Mouse (Mus musculus) heart, embryonic 10.5 days (tissue): ENCODE measurements around the gene Arntl. TPM values are rescaled to one million over a fixed set of nuclear protein-coding genes. Genes with fewer than 3 reads are reported as not detected.

Experiments used
- DNase-seq: peaks from one replicate; pipeline ENCODE4 v3.0.0-alpha.2; 2017; ENCODE audit warnings: low spot score
- H3K27ac ChIP-seq: fragments of 300-500 bp; sonication (generic); 2 replicates; pipeline ENCODE4 v1.5.1; 2016; ENCODE audit warnings: mild to moderate bottlenecking
- H3K27me3 ChIP-seq: fragments of 300-500 bp; sonication (generic); 2 replicates; pipeline ENCODE4 v1.6.1; 2016; ENCODE audit warnings: mild to moderate bottlenecking; ENCODE audit not compliant: poor library complexity, insufficient read depth, severe bottlenecking
- H3K36me3 ChIP-seq: fragments of 300-500 bp; sonication (generic); 2 replicates; pipeline ENCODE4 v1.6.1; 2016; ENCODE audit warnings: mild to moderate bottlenecking, moderate library complexity
- H3K4me1 ChIP-seq: fragments of 300-500 bp; sonication (generic); 2 replicates; pipeline ENCODE4 v1.6.1; 2016; ENCODE audit warnings: mild to moderate bottlenecking
- H3K4me3 ChIP-seq: fragments of 300-500 bp; sonication (generic); 2 replicates; pipeline ENCODE4 v1.5.1; 2016; ENCODE audit warnings: mild to moderate bottlenecking, moderate library complexity
- H3K9me3 ChIP-seq: fragments of 300-500 bp; sonication (generic); 2 replicates; pipeline ENCODE4 v1.6.1; 2016; ENCODE audit warnings: mild to moderate bottlenecking, moderate library complexity
- WGBS: fragments of 180-500 bp; shearing (Covaris S2); methylation state at CpG from one replicate; pipeline ENCODE4 v1.1.7; 2016; 5-methylcytosine and 5-hydroxymethylcytosine counted together
- polyA plus RNA-seq: library from polyadenylated mRNA; unstranded; fragments of >200 nt; fragmentation: Nextera tagmentation; extraction: Ambion mirVana; gene quantifications from 2 replicates; pipeline ENCODE4 v1.2.1, GENCODE M21; 2016

The Arntl gene
- polyA plus RNA-seq: 6.3 and 7.0 TPM in 2 replicates

DNA sequence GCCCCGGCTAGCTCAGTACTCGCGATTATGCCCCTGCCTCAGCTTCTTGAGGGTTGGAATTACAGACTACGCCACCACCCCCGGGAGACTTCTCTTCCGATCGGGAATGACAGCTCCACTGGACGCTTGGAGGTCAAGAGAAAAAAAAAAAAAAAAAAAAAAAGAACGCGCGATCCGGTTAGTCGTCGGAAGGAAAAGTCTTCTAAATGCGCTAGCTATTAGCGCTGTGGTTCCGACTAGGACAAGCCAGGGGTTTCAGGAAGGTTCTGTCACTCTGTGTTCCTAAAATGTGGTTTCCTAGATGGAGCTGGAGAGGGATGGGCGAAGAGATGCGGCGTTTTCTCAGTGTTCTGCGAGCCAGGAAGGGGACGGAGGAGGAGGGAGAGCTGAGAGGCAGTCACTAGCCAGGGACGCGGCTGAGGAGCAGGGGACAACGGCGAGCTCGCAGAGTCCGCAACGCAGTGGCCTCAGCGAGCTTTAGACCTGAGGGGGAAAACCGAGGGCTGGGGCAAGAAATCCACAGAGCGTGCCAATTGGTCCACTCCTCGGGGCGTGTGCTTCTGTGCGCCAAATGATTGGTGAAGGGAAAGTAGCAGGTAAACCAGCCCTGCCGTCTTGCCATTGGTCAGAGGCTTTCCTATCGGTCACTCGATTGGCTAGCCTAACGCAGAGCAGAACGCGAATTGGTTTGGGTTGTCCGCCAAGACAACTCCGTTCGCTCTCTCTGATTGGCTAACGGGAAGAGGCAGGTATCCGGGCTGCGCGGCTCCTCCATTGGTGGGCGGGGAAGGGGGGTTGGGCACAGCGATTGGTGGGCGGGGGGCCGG is at the start of gene Arntl:
Arntl (plus strand) TSS at position 822 of the 827 bp plus-strand sequence.
- no peaks in the 10 kb centered on the region for H3K9me3 ChIP-seq
- under 1% methylated on average over 52 of the region's 52 CpGs for WGBS
- peaks cover 15% of the 10 kb centered on the region for H3K4me1 ChIP-seq
- peak within 1 kb of the TSS; percentile 96 for H3K4me3 ChIP-seq
- H3K36me3 ChIP-seq: no peaks in the 10 kb centered on the region
- H3K27ac ChIP-seq: peak within 1 kb of the TSS; percentile 90
- peaks cover 67% of the 10 kb centered on the region for H3K27me3 ChIP-seq
- peak; percentile 100 for DNase-seq

DNA sequence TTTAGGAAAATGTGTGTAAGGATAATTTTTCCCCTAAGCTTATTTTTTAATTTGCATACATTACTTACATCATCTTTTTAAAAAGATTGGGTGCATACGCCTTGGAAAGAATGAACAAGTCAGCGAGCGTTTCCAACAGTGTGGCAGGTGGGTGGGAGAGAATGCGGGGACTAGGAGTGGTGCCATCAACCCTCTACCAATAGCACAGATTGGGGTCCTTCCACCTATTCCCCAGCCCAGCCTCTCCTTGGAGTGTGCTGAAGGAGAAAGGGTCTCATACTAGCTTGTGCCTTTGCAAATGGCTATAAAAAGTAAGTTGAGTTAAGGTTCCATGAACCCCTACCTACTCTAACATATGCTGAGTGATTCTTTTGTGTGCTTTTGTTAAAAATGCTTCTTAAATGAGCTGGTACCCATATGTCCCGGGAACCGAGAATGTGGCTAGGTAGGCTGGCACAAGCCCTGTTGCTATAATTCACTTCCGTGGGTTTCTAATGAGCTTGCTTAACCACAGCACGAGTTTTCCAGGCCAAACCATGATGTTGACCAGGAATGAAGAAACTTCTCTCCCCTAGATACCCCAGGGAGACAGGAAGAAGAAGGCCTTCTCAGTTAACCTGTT is 46.1 kb upstream of the Arntl start:
- no peak for DNase-seq
- Histone ChIP-seq H3K4me3 (no peak overlapping the region), H3K36me3 (no peaks in the 10 kb centered on the region), H3K27ac (no peak overlapping the region), H3K27me3 (no peaks in the 10 kb centered on the region), H3K4me1 (no peaks in the 10 kb centered on the region), H3K9me3 (no peaks in the 10 kb centered on the region)
- WGBS: 90% methylated on average over 8 of the region's 8 CpGs

DNA sequence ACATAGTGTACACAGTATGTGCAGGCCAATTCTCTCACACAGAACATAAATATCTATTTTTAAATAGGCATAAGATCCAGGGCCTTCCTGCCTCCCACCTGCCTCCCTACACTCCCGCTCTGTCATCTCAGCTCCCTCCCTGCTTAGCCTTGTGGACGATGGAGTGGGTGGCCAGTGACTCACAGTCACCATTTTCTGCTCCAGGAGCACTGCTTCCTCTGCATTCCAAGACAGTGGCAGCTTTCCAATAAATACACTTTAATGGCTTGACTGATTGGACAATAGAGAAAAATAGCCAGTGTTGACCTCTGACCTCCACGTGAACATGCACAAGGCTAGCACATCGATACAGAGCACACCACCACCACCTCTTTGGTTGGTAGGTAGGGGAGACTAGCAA is 42.5 kb upstream of the Arntl start:
- Histone ChIP-seq H3K9me3 (no peaks in the 10 kb centered on the region), H3K4me1 (no peaks in the 10 kb centered on the region), H3K36me3 (no peaks in the 10 kb centered on the region), H3K27me3 (no peaks in the 10 kb centered on the region; the same call in 1 of the 2 replicates), H3K4me3 (no peak overlapping the region), H3K27ac (no peak overlapping the region)
- WGBS: 62% methylated on average over 4 of the region's 4 CpGs
- DNase-seq: no peak

DNA sequence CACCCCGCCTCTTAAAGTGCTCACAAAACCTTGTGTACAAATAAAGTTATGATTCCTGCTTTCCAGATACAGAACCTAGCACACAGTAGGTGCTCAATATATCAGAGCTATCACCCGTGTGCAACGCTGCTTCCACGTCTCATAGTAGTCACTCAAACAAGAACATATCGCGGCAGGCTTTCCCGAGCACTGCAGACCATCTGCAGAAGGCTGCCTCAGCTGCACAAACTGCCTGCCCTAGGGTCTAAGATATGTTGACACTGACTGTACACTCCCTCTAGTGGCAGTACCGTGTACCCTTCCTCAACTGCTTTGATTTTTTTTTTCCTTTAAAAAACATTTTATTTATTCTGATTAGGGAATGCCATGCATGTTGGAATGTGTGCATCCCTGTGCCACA is 40.2 kb upstream of the Arntl start:
- 40% methylated on average over 8 of the region's 8 CpGs for WGBS
- H3K9me3 ChIP-seq: no peaks in the 10 kb centered on the region
- no peak overlapping the region for H3K4me3 ChIP-seq
- H3K4me1 ChIP-seq: no peaks in the 10 kb centered on the region
- H3K36me3 ChIP-seq: no peaks in the 10 kb centered on the region
- H3K27me3 ChIP-seq: no peaks in the 10 kb centered on the region; the same call in 1 of the 2 replicates
- no peak overlapping the region for H3K27ac ChIP-seq
- DNase-seq: no peak

DNA sequence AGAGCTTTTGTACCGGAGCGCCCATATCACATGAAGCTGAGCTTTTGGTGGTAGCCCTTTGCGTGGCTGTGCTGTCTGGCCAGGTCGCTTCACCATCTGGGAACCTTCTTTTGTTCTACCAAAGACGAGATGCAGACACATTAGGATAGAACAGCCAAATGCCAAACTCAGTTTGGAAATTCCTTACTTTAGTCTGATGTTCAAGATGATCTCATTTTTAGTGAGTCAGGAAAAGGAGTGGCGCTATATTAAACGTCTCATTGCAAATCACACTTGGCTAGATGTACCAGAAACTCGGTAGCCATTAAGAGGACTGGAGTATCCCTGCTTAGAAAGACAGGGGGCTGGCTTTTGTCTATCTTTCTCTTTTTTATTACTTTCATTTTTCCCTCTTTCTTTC is 38.7 kb upstream of the Arntl start:
- no peaks in the 10 kb centered on the region; the same call in 1 of the 2 replicates for H3K27me3 ChIP-seq
- no peaks in the 10 kb centered on the region for H3K9me3 ChIP-seq
- no peak for DNase-seq
- no peaks in the 10 kb centered on the region for H3K36me3 ChIP-seq
- H3K27ac ChIP-seq: no peak overlapping the region
- WGBS: 79% methylated on average over 8 of the region's 8 CpGs
- no peaks in the 10 kb centered on the region for H3K4me1 ChIP-seq
- no peak overlapping the region for H3K4me3 ChIP-seq

DNA sequence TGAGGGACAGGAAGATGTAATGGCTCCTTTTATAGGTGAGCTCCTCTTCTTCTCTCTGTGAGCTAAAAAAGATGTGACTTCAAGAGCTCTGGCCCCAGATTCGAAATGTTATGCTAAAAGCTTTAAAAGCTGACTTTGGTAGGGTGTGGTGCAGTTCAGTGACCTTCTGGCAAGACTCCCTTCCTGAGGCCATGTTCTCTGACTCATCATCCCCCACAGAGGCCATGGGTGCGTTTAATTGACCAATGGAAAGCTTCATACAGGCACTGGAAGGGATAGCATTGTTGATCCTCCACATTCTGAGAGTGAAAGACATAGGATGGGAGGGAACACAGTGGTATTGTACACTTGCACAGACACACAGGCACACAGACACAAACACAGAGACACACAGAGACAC is 34.8 kb upstream of the Arntl start:
- 56% methylated on average over 2 of the region's 2 CpGs for WGBS
- DNase-seq: no peak
- H3K36me3 ChIP-seq: no peaks in the 10 kb centered on the region

DNA sequence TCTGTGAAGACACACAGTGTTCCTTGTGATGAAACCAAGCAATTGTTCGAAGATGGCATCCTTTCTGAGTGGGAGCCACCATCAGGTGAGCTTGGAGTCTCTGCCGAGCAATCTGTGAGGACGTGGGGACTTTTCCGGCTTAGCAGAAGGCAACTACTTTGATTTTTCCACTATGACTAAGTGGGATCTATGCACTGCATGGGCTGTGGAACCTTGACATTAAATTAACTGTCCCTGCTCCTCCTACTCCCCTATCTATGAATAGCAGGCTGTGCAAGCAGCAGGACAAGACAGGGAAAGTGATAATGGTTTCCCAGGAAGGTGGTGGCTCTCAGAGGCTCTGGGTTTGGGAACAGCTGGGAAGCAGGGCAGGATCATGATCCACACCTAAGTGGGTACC is 31.8 kb upstream of the Arntl start:
- Histone ChIP-seq H3K27me3 (no peaks in the 10 kb centered on the region), H3K4me3 (no peak overlapping the region), H3K4me1 (no peaks in the 10 kb centered on the region), H3K9me3 (no peaks in the 10 kb centered on the region), H3K36me3 (no peaks in the 10 kb centered on the region), H3K27ac (no peak overlapping the region)
- WGBS: 77% methylated on average over 4 of the region's 4 CpGs
- no peak for DNase-seq

More for the DNA sequence above, 34.8 kb upstream of the Arntl start:
- Histone ChIP-seq H3K27ac (no peak overlapping the region), H3K9me3 (no peaks in the 10 kb centered on the region), H3K4me1 (no peaks in the 10 kb centered on the region), H3K27me3 (no peaks in the 10 kb centered on the region; the same call in 1 of the 2 replicates), H3K4me3 (no peak overlapping the region)

DNA sequence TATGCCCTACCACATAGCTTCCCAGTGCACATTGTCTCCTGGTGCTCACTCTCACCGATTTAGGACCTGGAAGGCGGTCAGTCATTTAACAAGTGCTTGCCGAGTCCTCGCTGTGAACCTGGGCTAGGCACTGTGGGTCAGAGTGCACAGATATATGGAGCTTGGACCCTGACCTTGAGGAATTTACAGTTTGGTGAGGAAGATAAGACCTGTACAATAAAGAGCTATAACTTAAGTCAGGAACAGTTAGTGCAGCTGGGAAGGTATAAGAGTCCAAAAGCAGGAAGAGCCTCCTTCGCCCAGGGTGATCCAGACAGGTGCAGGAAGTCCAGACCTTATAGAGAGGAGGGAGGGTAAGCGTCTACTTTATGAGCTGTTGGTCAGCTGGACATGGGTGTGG is 29.2 kb upstream of the Arntl start:
- H3K27ac ChIP-seq: no peak overlapping the region

DNA sequence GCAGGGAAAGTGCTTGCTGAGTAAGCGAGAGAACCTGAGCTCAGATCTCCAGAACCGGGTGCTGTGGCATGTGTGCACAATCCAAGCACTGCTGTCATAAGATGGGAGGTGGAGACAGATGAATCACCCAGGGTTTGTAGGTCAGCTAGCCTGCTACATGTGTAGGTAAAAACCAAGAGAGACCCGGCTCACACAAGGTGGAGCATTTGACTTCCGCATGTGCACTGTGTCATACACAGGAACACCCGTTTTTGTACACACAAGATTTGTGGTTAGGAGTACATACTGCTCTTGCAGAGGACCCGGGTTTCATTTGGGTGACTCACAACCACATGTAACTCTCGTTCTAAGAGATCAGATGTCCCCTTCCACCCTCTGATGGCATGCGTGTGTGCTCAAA is 23.5 kb upstream of the Arntl start:
- Histone ChIP-seq H3K27me3 (no peaks in the 10 kb centered on the region), H3K4me3 (no peak overlapping the region), H3K27ac (no peak overlapping the region), H3K36me3 (no peaks in the 10 kb centered on the region), H3K4me1 (peaks cover 19% of the 10 kb centered on the region), H3K9me3 (no peaks in the 10 kb centered on the region)
- 82% methylated on average over 8 of the region's 8 CpGs for WGBS
- no peak for DNase-seq

More for the DNA sequence above, 29.2 kb upstream of the Arntl start:
- Histone ChIP-seq H3K36me3 (no peaks in the 10 kb centered on the region), H3K4me1 (no peaks in the 10 kb centered on the region), H3K9me3 (no peaks in the 10 kb centered on the region), H3K27me3 (no peaks in the 10 kb centered on the region), H3K4me3 (no peak overlapping the region)
- no peak for DNase-seq
- 84% methylated on average over 6 of the region's 6 CpGs for WGBS

DNA sequence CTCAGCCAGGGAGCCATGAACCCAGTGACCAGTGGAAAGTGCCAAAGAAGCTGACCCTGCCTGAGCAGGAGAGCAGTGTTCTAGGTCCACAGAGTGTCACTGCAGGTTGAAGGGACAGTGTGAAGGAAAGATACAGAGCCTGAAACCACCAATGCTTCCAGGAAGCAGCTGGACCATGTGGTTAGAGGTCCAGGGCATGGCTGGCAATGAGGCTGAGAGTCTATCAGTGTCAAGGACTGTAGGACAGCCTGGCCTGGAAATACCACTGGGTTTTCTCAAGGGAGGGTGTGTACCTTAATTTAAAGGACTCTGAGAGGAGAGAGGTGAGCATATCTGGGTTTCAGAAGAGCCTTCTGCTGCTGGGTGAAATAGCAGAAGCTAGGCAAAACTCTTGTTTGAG is 22.2 kb upstream of the Arntl start:
- Histone ChIP-seq H3K27ac (no peak overlapping the region), H3K36me3 (no peaks in the 10 kb centered on the region), H3K4me1 (peaks cover 19% of the 10 kb centered on the region), H3K4me3 (no peak overlapping the region), H3K27me3 (no peaks in the 10 kb centered on the region), H3K9me3 (no peaks in the 10 kb centered on the region)
- no peak for DNase-seq

DNA sequence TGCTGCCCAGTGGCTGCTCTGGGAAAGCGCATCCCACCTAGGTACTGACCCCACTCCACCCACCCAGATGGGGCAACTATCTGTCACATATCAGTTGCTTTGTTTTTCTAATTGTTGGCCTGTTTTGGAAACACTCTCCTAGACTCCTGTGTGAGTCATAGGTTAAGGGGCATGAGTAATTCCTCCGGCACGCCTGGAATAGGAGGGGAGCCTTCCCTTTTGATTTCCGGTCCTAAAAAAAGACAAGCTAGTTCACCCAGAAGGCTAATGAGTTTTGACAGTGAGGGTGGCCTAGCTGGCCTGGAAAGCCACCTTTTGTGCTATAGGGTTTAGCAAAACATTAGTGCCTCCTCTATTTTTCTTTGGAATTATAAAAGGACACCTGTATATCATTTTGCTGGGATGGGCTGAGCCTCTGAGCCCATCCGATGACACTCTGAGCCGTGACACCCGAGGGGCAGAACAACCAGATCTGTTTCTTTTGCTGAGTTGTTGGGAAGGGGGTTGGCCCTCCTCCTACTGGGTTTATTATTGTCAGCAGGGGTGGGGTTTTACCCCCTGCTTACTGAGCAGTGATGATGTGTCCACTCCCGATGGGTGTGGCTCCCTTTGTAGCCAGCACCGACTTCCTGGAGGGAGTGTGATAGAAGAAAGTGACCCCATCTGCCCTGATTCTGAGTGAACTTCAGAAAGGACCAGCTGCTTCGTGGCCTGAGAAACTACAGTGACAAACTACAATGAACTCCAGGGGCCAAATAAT is 21.0 kb upstream of the Arntl start:
- Histone ChIP-seq H3K36me3 (no peaks in the 10 kb centered on the region), H3K4me3 (no peak overlapping the region), H3K27me3 (no peaks in the 10 kb centered on the region), H3K4me1 (peaks cover 19% of the 10 kb centered on the region), H3K9me3 (0 out of 2 replicates have a peak, but pooled peaks cover 3% of the 10 kb centered on the region), H3K27ac (0 out of 2 replicates have a peak overlapping the region, but pooled peaks have one; percentile 64)
- WGBS: 51% methylated on average over 10 of the region's 10 CpGs
- DNase-seq: no peak

DNA sequence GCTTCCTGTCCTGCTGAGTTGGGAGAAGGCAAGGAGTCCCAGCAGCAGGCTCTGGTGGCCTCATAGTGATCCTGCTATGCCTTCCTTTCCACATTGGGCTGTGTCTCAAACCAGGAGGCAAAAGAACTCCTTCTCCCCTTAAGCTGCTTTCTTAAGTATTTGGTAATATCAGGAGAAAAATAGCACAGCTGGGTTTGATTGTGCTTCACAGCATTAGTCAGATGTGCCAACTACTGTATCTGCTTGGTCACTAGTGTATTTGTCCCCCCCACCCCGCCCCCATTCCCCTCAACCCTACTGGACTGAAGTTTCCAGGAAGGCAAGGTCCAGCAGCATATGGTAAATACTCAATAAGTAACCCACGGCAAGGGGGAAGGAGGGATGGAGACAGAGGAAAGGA is 19.2 kb upstream of the Arntl start:
- no peak for DNase-seq
- WGBS: 54% methylated on average over 2 of the region's 2 CpGs
- no peak overlapping the region for H3K4me3 ChIP-seq

DNA sequence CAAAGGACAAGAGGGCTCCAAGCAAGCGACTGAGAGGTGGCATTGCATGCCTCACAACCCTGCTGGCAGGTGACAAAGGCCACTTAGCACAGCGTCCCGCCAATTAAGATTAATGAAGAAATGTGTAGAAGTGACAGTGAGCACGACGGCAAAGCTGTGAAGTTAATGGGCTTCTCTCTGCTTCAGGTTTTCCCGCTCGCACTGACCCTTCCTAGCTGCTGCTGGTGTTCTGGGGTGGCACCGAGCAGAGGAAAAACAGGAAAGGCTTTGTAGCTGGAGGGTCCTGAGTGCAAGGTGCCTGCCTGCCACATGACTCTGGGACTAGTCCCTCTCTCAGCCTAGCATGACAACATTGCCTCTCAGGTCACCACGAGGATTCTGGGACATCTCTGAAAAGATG is 18.7 kb upstream of the Arntl start:
- DNase-seq: no peak
- peaks cover 19% of the 10 kb centered on the region for H3K4me1 ChIP-seq
- 0 out of 2 replicates have a peak, but pooled peaks cover 3% of the 10 kb centered on the region for H3K9me3 ChIP-seq
- H3K4me3 ChIP-seq: no peak overlapping the region
- no peaks in the 10 kb centered on the region for H3K36me3 ChIP-seq
- no peaks in the 10 kb centered on the region for H3K27me3 ChIP-seq
- 49% methylated on average over 9 of the region's 9 CpGs for WGBS
- H3K27ac ChIP-seq: no peak overlapping the region

More for the DNA sequence above, 19.2 kb upstream of the Arntl start:
- H3K36me3 ChIP-seq: no peaks in the 10 kb centered on the region
- H3K9me3 ChIP-seq: 0 out of 2 replicates have a peak, but pooled peaks cover 3% of the 10 kb centered on the region
- H3K4me1 ChIP-seq: peaks cover 19% of the 10 kb centered on the region
- no peak overlapping the region for H3K27ac ChIP-seq
- no peaks in the 10 kb centered on the region for H3K27me3 ChIP-seq
